Mouse (Mus musculus): ENCODE data around the gene Gm49392. TPM values are rescaled to one million over a fixed set of nuclear protein-coding genes. Genes with fewer than 3 reads are reported as not detected.

Gene Gm49392
- total RNA-seq, 2 experiments from 2014 or later, result 0.28 TPM; not detected in 1

GRCm38 (mm10) chr13:60842703-60843102, 54.0 kb downstream of the Gm49392 start:
- no peak overlapping the region for H3K4me3 ChIP-seq
- DNase-seq (ENCODE audit: extremely low spot score in 1 of 2, low spot score in 2 of 2), result no peak
- no peak overlapping the region for H3K27ac ChIP-seq
- intact Hi-C loops (cut with DNase I), result no loop called here
- no peak for TF ChIP-seq CTCF (IDR thresholded peaks at IDR 0.05)

GRCm38 (mm10) chr13:60839353-60839902, 57.3 kb downstream of the Gm49392 start:
- intact Hi-C loops (cut with DNase I), result no loop called here
- DNase-seq (ENCODE audit: extremely low spot score in 1 of 2, low spot score in 2 of 2), result no peak
- H3K27ac ChIP-seq, result no peak overlapping the region
- H3K4me3 ChIP-seq, result no peak overlapping the region
- TF ChIP-seq CTCF (IDR thresholded peaks at IDR 0.05), result no peak

GRCm38 (mm10) chr13:60826052-60826451, 70.6 kb downstream of the Gm49392 start:
- DNase-seq (ENCODE audit: extremely low spot score in 1 of 2, low spot score in 2 of 2), result no peak
- H3K4me3 ChIP-seq, result no peak overlapping the region
- TF ChIP-seq CTCF (IDR thresholded peaks at IDR 0.05), result peak; percentile 34
- no peak overlapping the region for H3K27ac ChIP-seq
- intact Hi-C loops (cut with DNase I), result no loop called here

- no peak for DNase-seq (ENCODE audit: extremely low spot score in 1 of 2, low spot score in 2 of 2)
- no peak overlapping the region for H3K4me3 ChIP-seq
- H3K27ac ChIP-seq, result no peak overlapping the region
- intact Hi-C loops (cut with DNase I), result no loop called here
- no peak for TF ChIP-seq CTCF (IDR thresholded peaks at IDR 0.05)
These were observed 76.1 kb downstream of the Gm49392 start for GRCm38 (mm10) chr13:60820486-60821175.

GRCm38 (mm10) chr13:60819469-60819868, 77.2 kb downstream of the Gm49392 start:
- DNase-seq (ENCODE audit: extremely low spot score in 1 of 2, low spot score in 2 of 2), result peak in 1 of 2 experiments; percentile 33
- intact Hi-C loops (cut with DNase I), result loop anchor here (1.0 kb wide), 1 partner anchor 60 kb away; no protein-coding TSS in a partner anchor
- no peak overlapping the region for H3K4me3 ChIP-seq
- peak; percentile 66 for TF ChIP-seq CTCF (IDR thresholded peaks at IDR 0.05)
- H3K27ac ChIP-seq, result no peak overlapping the region

GRCm38 (mm10) chr13:60813722-60814121, 83.0 kb downstream of the Gm49392 start:
- Histone ChIP-seq H3K4me3 (no peak overlapping the region), H3K27ac (no peak overlapping the region)
- intact Hi-C loops (cut with DNase I), result no loop called here
- DNase-seq (ENCODE audit: extremely low spot score in 1 of 2, low spot score in 2 of 2), result no peak
- TF ChIP-seq CTCF (IDR thresholded peaks at IDR 0.05), result no peak

- Histone ChIP-seq H3K4me3 (no peak overlapping the region), H3K27ac (no peak overlapping the region)
- no peak for DNase-seq (ENCODE audit: extremely low spot score in 1 of 2, low spot score in 2 of 2)
- intact Hi-C loops (cut with DNase I), result no loop called here
- no peak for TF ChIP-seq CTCF (IDR thresholded peaks at IDR 0.05)
These were observed 83.9 kb downstream of the Gm49392 start for GRCm38 (mm10) chr13:60812768-60813167.

- intact Hi-C loops (cut with DNase I), result no loop called here
- no peak for TF ChIP-seq CTCF (IDR thresholded peaks at IDR 0.05)
- H3K27ac ChIP-seq, result no peak overlapping the region
- no peak overlapping the region for H3K4me3 ChIP-seq
- no peak for DNase-seq (ENCODE audit: extremely low spot score in 1 of 2, low spot score in 2 of 2)
These were observed 87.0 kb downstream of the Gm49392 start for GRCm38 (mm10) chr13:60809690-60810089.

GRCm38 (mm10) chr13:60802749-60803148, 93.9 kb downstream of the Gm49392 start, which contains the start of gene Ctsll3:
Gene Ctsll3, minus strand, starts transcription at chr13:60802849.
- no peak within 1 kb of the TSS for H3K27ac ChIP-seq
- intact Hi-C loops (cut with DNase I), result no loop called here
- no peak for TF ChIP-seq CTCF (IDR thresholded peaks at IDR 0.05)

More at GRCm38 (mm10) chr13:60802749-60803148, 93.9 kb downstream of the Gm49392 start, which contains the start of gene Ctsll3:
- no peak for DNase-seq (ENCODE audit: extremely low spot score in 1 of 2, low spot score in 2 of 2)
- H3K4me3 ChIP-seq, result no peak within 1 kb of the TSS

Other genes with a start within 250 kb of the Gm49392 start
- not detected for gene BC051665, start 110.5 kb downstream of the Gm49392 start, total RNA-seq (2021)
- gene Ctsll3, start 94.0 kb downstream of the Gm49392 start, total RNA-seq (2021), result not detected
- under 1 TPM in 1 of 2 experiments, not detected in 1; 0.48 TPM for gene 4930486L24Rik, start 32.4 kb downstream of the Gm49392 start, total RNA-seq (2021)
- gene Ctla2b, start 553 bp upstream of the Gm49392 start, total RNA-seq (2021), result 1 to 10 TPM; 1.7 to 3.5 TPM
- gene Tpbpb, start 8.0 kb upstream of the Gm49392 start, total RNA-seq (2021), result not detected
- not detected for gene Gm49393, start 38.7 kb upstream of the Gm49392 start, total RNA-seq (2021)
- under 1 TPM in 1 of 2 experiments, not detected in 1; 0.86 TPM for gene Gm49391, start 39.7 kb upstream of the Gm49392 start, total RNA-seq (2021)
- gene Ctla2a, start 39.7 kb upstream of the Gm49392 start, total RNA-seq (2021), result 10 to 100 TPM; 21.0 to 22.5 TPM
- gene Tpbpa, start 45.1 kb upstream of the Gm49392 start, total RNA-seq (2021), result not detected
- gene Ctsj, start 109.1 kb upstream of the Gm49392 start, total RNA-seq (2021), result not detected
- not detected for gene Ctsq, start 143.7 kb upstream of the Gm49392 start, total RNA-seq (2021)

Data from left cerebral cortex, adult 2 months (tissue).